Mouse (Mus musculus): ENCODE results near the gene Rhob.

Rhob gene

GRCm38 (mm10) chr12:8450028-8450427, 49.8 kb downstream of the Rhob start:
- in situ Hi-C loops (cut with MboI, MseI): no loop called here

All from T-helper 2 cell (primary cell).